Mouse (Mus musculus) c-Kit-negative CD71-positive TER-119-positive erythroid progenitor cells, embryonic 14.5 days (primary cell): ENCODE measurements at regions not wholly inside any gene's neighbourhood (a gene's known extent, or its start where the extent isn't known, plus 50 kb on each side); places are given as distances from the start of the nearest gene placed in this dataset.

ENCODE experiments used
- DNase-seq: peaks from one replicate; pipeline ENCODE4 v3.0.0-alpha.2; 2013; ENCODE audit warnings: low read depth, low spot score

GRCm38 (mm10) chrX:12889482-12889808 is 127.6 kb upstream of the Med14 start:
- no peak for DNase-seq

GRCm38 (mm10) chrX:12888708-12889481 is 127.0 kb upstream of the Med14 start:
- DNase-seq = no peak

DNA sequence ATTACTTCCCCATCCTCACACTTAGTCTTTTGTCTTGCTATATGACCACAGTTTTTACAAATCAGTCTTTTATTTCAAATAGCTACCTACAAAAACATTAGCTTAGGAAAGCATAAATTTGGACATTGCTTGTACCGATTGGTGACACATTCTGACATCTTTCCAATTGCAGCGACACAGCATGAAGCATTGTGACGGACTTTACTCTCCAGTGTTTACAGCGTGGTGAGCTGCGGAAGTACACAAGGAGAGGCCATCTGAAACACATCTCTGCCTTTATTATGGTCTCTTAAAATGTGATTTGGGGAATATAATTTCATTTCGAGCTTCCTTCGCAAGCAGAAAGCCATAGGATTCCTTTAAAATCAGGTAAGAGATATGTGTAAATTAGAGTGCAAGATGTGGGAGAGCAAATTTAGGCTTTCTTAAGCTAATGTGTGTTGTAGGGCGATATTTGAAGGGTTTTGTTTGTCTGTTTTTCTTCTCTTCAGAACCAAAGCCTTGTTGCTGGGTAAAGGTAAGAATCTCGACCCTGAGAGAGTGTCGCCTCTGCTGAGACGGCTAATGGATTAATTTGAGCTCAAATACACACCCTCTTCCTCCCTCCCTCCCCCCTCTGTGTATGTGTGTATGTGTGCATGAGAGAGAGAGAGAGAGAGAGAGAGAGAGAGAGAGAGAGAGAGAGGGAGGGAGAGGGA is 126.3 kb upstream of the Med14 start:
- DNase-seq = no peak

DNA sequence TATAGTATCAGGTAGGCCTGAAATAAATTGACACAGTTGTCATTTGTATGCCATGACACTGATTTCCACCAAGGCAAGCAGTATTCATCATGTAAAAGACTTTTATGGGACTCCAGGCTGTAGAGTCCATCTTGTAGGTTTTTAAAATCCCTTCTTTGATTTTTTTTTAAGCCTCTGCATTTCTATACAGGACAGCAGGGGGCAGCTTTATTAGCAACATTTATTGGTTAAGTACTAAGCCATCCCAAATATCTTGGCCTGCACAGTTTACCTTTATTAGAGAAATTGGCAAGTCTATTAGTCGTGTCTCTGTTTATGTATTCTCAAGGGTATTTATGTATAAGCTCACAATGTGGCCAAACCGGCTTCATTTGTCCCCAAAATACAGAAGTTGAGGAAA is 125.6 kb upstream of the Med14 start:
- DNase-seq = no peak

GRCm38 (mm10) chrX:12886160-12887048 is 124.5 kb upstream of the Med14 start:
- no peak for DNase-seq

- DNase-seq = no peak
These were observed 117.4 kb upstream of the Med14 start for GRCm38 (mm10) chrX:12879233-12879632.

DNA sequence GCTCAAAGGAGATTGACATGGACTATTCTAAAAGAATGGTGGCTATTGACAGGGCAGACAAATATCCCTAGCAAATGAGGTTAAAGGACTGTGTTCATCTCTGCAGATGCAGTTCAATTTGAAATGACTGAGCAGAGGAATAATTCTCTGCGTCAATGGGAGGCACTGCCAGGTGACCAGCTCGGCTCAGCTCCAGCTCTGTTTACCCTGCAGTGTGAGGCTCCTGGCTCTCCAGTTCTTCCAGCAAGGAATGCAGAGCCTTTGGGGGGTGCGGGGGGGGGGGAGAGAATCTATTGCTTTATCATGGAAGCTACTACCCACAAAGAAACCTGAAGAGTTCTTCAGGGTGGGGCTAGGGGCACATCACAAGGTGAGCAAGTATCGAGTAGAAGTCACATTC is 115.6 kb upstream of the Med14 start:
- DNase-seq = no peak

DNA sequence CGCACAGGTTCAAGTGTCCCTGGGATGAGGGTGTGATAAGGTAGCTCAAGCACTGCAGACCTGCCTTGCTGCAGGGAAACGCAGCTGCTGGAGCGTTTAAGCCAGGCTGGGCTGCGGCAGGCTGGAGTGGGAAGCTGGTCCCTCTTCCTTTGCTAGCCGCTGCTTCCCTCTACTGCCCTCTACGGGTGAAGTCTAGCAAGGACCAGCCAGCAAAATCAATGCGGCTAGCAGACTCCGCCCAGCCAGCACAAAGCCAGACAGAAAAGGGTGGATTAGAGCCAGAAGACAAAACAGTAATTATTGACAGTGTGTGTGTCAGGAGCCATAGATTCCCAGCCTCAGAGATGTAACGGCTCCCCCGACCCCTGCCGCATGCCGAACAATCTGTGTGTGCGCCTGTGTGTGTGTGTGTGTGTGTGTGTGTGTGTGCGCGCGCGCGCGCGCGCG is 111.8 kb upstream of the Med14 start:
- DNase-seq = no peak

- DNase-seq = no peak
These were observed 111.4 kb upstream of the Med14 start for GRCm38 (mm10) chrX:12873230-12873629.

GRCm38 (mm10) chrX:12866885-12867498 is 105.1 kb upstream of the Med14 start:
- DNase-seq = no peak

GRCm38 (mm10) chrX:12866176-12866575 is 104.3 kb upstream of the Med14 start:
- DNase-seq = no peak

- DNase-seq = no peak
These were observed 98.3 kb upstream of the Med14 start for GRCm38 (mm10) chrX:12860168-12860567.

DNA sequence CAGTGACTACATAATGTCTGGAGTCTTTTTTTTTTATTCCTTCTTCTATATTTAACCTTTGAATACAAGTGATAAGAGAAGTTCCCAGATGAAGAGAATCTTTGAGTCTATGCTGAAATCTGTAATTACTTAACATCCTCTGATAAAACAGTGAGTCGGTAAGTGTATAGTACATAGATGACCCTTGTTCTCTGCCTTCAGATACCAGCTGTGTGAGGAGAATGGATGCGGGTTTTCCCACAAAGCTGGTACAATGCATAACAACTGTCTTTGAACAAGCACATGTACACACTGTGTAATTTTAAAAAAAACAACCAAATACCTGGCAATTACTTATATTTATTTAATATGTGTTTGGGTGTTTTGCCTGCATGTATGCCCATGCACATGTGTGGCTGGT is 96.9 kb upstream of the Med14 start:
- DNase-seq = no peak

DNA sequence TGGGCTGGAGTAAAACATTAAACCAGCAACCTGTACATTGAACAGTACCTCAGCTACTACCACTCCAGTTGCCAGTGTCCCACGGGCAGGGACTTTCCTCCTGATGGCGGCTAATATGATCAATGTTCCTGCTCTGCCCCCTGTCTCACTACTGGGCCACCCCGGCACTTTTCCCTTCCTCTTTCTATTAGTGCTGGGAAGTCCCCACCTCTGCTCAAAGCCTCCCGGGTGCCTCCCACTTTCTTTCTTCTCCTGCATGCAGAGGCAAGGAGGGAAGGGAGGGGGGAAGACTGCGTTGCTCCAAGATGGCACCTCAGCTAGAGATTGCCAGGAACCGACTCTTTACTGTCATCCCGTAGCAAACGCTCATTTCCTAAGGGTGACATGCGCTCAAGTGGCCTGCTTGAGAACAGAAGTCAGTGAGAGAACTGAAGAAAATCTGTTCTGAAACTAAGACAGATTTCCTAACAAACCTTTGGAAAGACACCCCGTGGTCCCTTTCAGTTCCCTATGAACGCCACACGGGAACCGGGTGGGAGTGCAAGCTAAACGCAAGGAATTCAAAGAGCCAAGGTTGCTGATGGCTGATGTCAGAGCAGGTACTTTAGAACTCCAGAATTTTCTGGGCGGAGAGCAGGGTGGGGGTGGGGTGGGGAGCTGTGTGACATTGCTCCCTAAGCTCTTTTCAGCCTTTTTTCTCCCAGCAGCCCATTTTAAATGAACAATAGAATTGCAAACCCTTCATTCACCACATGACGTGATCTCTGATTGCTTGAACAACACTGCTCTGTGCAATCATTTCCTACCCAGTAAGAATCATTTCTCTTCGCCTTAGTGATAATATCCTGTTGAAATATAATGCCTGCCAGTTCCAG is 96.2 kb upstream of the Med14 start:
- no peak for DNase-seq

DNA sequence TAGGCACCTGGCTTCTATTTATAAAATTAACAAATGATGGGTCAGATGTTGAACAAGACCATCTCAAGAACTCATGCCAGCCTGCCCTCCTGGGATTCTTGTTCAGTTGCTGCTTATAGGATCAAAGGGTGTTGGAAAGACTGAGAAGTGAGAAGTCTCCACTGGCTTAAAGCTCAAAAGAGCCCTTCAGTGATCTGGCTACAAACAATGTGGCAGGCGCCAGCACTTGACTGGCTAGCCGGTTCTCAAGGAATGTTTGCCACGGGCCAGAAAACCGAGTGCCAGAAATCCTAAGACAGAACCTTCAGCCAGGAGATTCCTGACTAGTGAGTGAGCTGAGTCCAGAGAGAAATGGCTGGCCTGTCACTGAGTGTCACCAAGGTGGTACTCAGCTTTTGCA is 93.6 kb upstream of the Med14 start:
- no peak for DNase-seq

- peak; percentile 27 for DNase-seq
These were observed 89.8 kb upstream of the Med14 start for GRCm38 (mm10) chrX:12851684-12852083.

- no peak for DNase-seq
These were observed 82.6 kb upstream of the Med14 start for GRCm38 (mm10) chrX:12844431-12844830.

DNA sequence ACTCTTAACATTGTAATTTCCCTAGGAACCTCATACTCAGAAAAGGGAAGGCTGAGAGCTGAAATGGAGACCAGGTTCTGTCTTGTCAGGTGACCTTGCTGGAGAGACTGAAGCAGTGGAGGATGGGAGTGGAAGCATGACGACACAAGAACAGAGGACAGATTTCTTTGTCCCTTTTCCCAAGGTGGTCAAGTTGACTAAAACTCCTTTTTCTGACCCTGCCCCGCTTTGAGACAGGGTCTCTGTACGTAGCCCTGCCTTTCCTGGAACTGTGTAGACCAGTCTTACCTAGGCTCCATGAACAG is 79.1 kb upstream of the Med14 start:
- no peak for DNase-seq

DNA sequence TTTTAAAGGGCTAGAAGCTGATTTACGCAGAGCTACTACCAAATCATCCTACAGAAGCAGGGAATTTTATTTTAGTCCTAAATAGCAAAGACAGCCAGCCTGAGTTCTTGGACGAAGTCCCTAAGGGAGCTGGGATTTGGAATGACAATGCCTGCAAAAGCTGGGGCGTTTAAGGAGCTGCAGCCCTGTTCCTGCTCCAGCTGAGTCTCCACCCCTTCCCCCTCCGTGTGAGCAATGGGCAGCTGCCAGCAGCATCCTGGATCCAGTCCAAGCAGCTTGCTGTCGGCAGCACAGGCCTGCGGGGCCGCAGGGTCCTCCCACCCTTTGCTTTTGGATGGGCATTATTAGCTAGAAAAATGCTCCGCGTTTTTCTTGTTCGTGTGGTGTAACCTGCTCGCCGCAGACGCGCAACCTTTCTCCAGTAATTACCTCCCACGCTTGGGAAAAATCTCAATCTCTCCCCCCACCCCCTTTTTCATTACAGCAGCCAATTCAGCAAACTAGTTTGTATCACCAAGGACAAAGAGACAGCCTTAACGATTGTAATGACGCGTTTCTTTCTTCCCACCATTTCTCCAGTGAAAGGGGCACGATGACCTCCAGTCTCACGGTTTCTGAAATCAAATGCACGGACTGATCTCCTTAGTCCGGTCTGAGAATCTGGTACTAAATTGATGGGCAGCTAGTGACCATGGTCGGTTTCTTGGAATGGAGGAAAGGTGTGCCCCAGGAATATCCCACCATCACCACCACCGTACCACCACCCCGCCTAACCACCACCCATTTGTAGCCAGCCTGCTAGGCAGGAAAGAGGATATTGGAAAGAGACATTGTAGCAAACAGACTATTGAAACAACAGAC is 78.5 kb upstream of the Med14 start:
- no peak for DNase-seq
